Comparison of ENCODE assay signal across 11 mouse cellular contexts in the genomic region with DNA sequence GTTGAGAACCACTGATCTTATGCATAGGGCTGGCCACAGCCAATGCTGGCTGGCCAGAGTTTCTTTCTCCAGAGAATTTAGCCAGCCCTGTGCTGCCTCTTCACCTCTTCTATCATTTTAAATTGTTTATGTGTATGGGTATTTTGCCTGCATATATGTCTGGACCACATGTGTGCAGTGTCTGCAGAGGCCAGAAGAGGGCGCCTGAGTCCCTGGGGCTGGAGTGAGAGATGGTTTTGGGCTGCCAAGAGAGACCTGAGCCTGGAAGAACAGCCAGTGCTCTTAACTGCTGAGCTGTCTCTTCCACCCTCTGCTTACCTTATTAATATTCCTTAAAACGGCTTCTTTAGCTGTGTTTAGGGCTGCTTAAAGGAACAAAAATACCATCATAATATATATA.
A peak's percentile ranks its signal among the peaks of the same experiment; 100 is the strongest.
DNase-seq lines count a peak whose midpoint lies in the region; ATAC-seq and TF ChIP-seq lines count a peak whose summit lies in the region.
"Had no signal": no experiment of that assay in that cellular context is flagged by ENCODE, and none has a peak within 500 bp of the region (broad histone marks: within the 10 kb centered on the region; RNA-seq: fewer than 3 reads in every experiment).

No protein-coding gene starts in this region.

- TF ChIP-seq POLR2A in cerebellum, adult 2 months (IDR thresholded peaks at IDR 0.05; ENCODE audit: borderline replicate concordance, insufficient read depth, low read length): no peak
- TF ChIP-seq POLR2A in liver, adult 2 months (IDR thresholded peaks at IDR 0.05; ENCODE audit: extremely low read depth, insufficient read depth, low read length): no peak

- H3K36me3 ChIP-seq in liver, adult 2 months (ENCODE audit: control insufficient read depth, insufficient read depth, low read length): no peaks in the 10 kb centered on the region
- H3K36me3 ChIP-seq in hindbrain, embryonic 16.5 days (ENCODE audit: control insufficient read depth, insufficient read depth, low read length): no peaks in the 10 kb centered on the region
- H3K36me3 ChIP-seq: hindbrain, embryonic 13.5 days; limb, embryonic 15.5 days; midbrain, embryonic 12.5 days had no signal

- H3K27me3 ChIP-seq in cerebellum, adult 2 months (ENCODE audit: control insufficient read depth, insufficient read depth, low read length): no peaks in the 10 kb centered on the region
- no peaks in the 10 kb centered on the region for H3K27me3 ChIP-seq in liver, adult 2 months (ENCODE audit: control insufficient read depth, insufficient read depth, low read length)
- no peaks in the 10 kb centered on the region for H3K27me3 ChIP-seq in hindbrain, embryonic 16.5 days (replicated peaks; ENCODE audit: control insufficient read depth, insufficient read depth, low read length)
- H3K27me3 ChIP-seq: hindbrain, embryonic 13.5 days; limb, embryonic 15.5 days; midbrain, embryonic 12.5 days had no signal

- TF ChIP-seq CTCF in cerebellum, adult 2 months (IDR thresholded peaks at IDR 0.05; ENCODE audit: borderline replicate concordance, insufficient read depth, low read depth, low read length): 0 out of 2 replicates have a peak, but pooled peaks have one; percentile 11
- TF ChIP-seq CTCF in liver, adult 2 months (IDR thresholded peaks at IDR 0.05; ENCODE audit: low read depth, low read length): peak; percentile 72

- no peak for DNase-seq in cerebellum, adult 2 months
- DNase-seq in cerebellum, adult 9-11 months: no peak
- no peak for DNase-seq in liver, adult 2 months (ENCODE audit: extremely low read depth, low read depth, low spot score)
- no peak for DNase-seq in liver
- DNase-seq in R1 (ENCODE audit: low read depth, low spot score): peak; percentile 55
- no peak for DNase-seq in ovary, postnatal 10 days (ENCODE audit: low spot score)

- H3K9ac ChIP-seq in liver, adult 2 months (ENCODE audit: low read depth, low read length): no peak overlapping the region
- H3K9ac ChIP-seq in hindbrain, embryonic 16.5 days (ENCODE audit: low read depth, low read length): no peak overlapping the region
- H3K9ac ChIP-seq: hindbrain, embryonic 13.5 days; limb, embryonic 15.5 days; midbrain, embryonic 12.5 days had no signal

- H3K4me1 ChIP-seq in cerebellum, adult 2 months (ENCODE audit: control insufficient read depth, insufficient read depth, low read length): no peaks in the 10 kb centered on the region
- H3K4me1 ChIP-seq in liver, adult 2 months (ENCODE audit: control insufficient read depth, insufficient read depth, low read length): no peaks in the 10 kb centered on the region
- H3K4me1 ChIP-seq in hindbrain, embryonic 16.5 days (ENCODE audit: control insufficient read depth, insufficient read depth, low read depth, low read length): no peaks in the 10 kb centered on the region
- H3K4me1 ChIP-seq: hindbrain, embryonic 13.5 days; limb, embryonic 15.5 days; midbrain, embryonic 12.5 days had no signal

- no peak overlapping the region for H3K27ac ChIP-seq in cerebellum, adult 2 months (ENCODE audit: insufficient read depth, low read length)
- no peak overlapping the region for H3K27ac ChIP-seq in liver, adult 2 months (replicated peaks; ENCODE audit: insufficient read depth, low read depth, low read length)
- no peak overlapping the region for H3K27ac ChIP-seq in hindbrain, embryonic 16.5 days (ENCODE audit: low read depth, low read length)
- H3K27ac ChIP-seq: hindbrain, embryonic 13.5 days; limb, embryonic 15.5 days; midbrain, embryonic 12.5 days had no signal

- no peaks in the 10 kb centered on the region for H3K9me3 ChIP-seq in hindbrain, embryonic 16.5 days (ENCODE audit: control insufficient read depth, low read length)
- H3K9me3 ChIP-seq: hindbrain, embryonic 13.5 days; limb, embryonic 15.5 days; midbrain, embryonic 12.5 days had no signal

- no peaks in the 10 kb centered on the region for H3K79me2 ChIP-seq in liver, adult 2 months (ENCODE audit: control insufficient read depth, insufficient read depth, low read length)

- no peak overlapping the region for H3K4me3 ChIP-seq in cerebellum, adult 2 months (replicated peaks; ENCODE audit: insufficient read depth, low read depth, low read length)
- no peak overlapping the region for H3K4me3 ChIP-seq in liver, adult 2 months (ENCODE audit: insufficient read depth, low read depth, low read length)
- H3K4me3 ChIP-seq in hindbrain, embryonic 16.5 days (ENCODE audit: low read length): no peak overlapping the region
- H3K4me3 ChIP-seq: hindbrain, embryonic 13.5 days; limb, embryonic 15.5 days; midbrain, embryonic 12.5 days had no signal

- 58% methylated on average over 2 of the region's 2 CpGs for WGBS in cerebellum, adult 2 months
- 64% methylated on average over 2 of the region's 2 CpGs for WGBS in liver, adult 2 months
- WGBS in hindbrain, embryonic 16.5 days: 59% methylated on average over 2 of the region's 2 CpGs

- peak; percentile 47; the same call in 1 of the 2 replicates for ATAC-seq in megakaryocyte, adult 5-6 weeks (ENCODE audit: poor library complexity, severe bottlenecking)
- ATAC-seq in hindbrain, embryonic 16.5 days: no peak

- H3K4me2 ChIP-seq in hindbrain, embryonic 16.5 days (ENCODE audit: low read length): no peak overlapping the region
- H3K4me2 ChIP-seq: hindbrain, embryonic 13.5 days; limb, embryonic 15.5 days; midbrain, embryonic 12.5 days had no signal
